ENCODE assay signal across 11 mouse cellular contexts in genomic region chr15:102593996-102594656, GRCm38 (mm10). TPM values are rescaled to one million over a fixed set of nuclear protein-coding genes. Genes with fewer than 3 reads are reported as not detected.
A peak's percentile ranks its signal among the peaks of the same experiment; 100 is the strongest.
DNase-seq lines count a peak whose midpoint lies in the region; ATAC-seq and TF ChIP-seq lines count a peak whose summit lies in the region.
"Had no signal": no experiment of that assay in that cellular context is flagged by ENCODE, and none has a peak within 500 bp of the region (broad histone marks: within the 10 kb centered on the region; RNA-seq: fewer than 3 reads in every experiment).

No protein-coding gene starts in this region.

- 51% methylated on average over 8 of the region's 8 CpGs for WGBS in lung, postnatal 0 days
- 39% methylated on average over 8 of the region's 8 CpGs for WGBS in stomach, embryonic 16.5 days

- no peak for TF ChIP-seq EP300 in lung, postnatal 0 days (IDR thresholded peaks at IDR 0.05)

- 0 out of 2 replicates have a peak, but pooled peaks cover 3% of the 10 kb centered on the region for H3K36me3 ChIP-seq in lung, postnatal 0 days (ENCODE audit: insufficient read depth, low read length)
- H3K36me3 ChIP-seq in stomach, embryonic 16.5 days (ENCODE audit: control insufficient read depth, insufficient read depth, low read length) = no peaks in the 10 kb centered on the region; the same call in none of the 2 replicates

- no peaks in the 10 kb centered on the region for H3K9me3 ChIP-seq in lung, postnatal 0 days (ENCODE audit: low read length)
- no peaks in the 10 kb centered on the region for H3K9me3 ChIP-seq in stomach, embryonic 16.5 days (replicated peaks; ENCODE audit: control insufficient read depth, low read length)

- ATAC-seq in lung, postnatal 0 days = no peak
- no peak for ATAC-seq in stomach, embryonic 16.5 days (ENCODE audit: insufficient read depth, low FRiP score)

- no peak overlapping the region for H3K4me3 ChIP-seq in lung, postnatal 0 days (ENCODE audit: low read depth, low read length)
- no peak overlapping the region for H3K4me3 ChIP-seq in stomach, embryonic 16.5 days (replicated peaks; ENCODE audit: low read length)

- no peak for TF ChIP-seq CTCF in lung, postnatal 0 days (IDR thresholded peaks at IDR 0.05)

- no peak overlapping the region for H3K9ac ChIP-seq in lung, postnatal 0 days (replicated peaks; ENCODE audit: low read depth)
- no peak overlapping the region for H3K9ac ChIP-seq in stomach, embryonic 16.5 days (ENCODE audit: low read length)

- no peaks in the 10 kb centered on the region for H3K27me3 ChIP-seq in lung, postnatal 0 days (replicated peaks; ENCODE audit: insufficient read depth, low read length)
- no peaks in the 10 kb centered on the region for H3K27me3 ChIP-seq in stomach, embryonic 16.5 days (ENCODE audit: control insufficient read depth, insufficient read depth, low read length)

- no peak overlapping the region for H3K4me2 ChIP-seq in lung, postnatal 0 days (replicated peaks; ENCODE audit: low read depth, low read length)
- H3K4me2 ChIP-seq in stomach, embryonic 16.5 days (ENCODE audit: low read depth, low read length) = peak overlapping the region; percentile 20

- H3K4me1 ChIP-seq in lung, postnatal 0 days (ENCODE audit: insufficient read depth, low read depth, low read length) = no peaks in the 10 kb centered on the region; the same call in 1 of the 2 replicates
- peaks cover 7% of the 10 kb centered on the region for H3K4me1 ChIP-seq in stomach, embryonic 16.5 days (ENCODE audit: control insufficient read depth, insufficient read depth, low read length)

- peak; percentile 9 for DNase-seq in embryo, embryonic 11 days
- DNase-seq in embryo, embryonic 10 days (ENCODE audit: low spot score) = no peak
- DNase-seq in lung, postnatal 0 days (ENCODE audit: low spot score) = peak; percentile 55
- no peak for DNase-seq in lung, adult 18-20 months
- peak; percentile 39 to 56 for DNase-seq in kidney, postnatal 25 days
- no peak for DNase-seq in spleen, postnatal 14 days (ENCODE audit: low spot score in 2 of 2)
- no peak for DNase-seq in yolk sac, embryonic 10.5 days (ENCODE audit: low spot score)
- DNase-seq: left cerebral cortex, postnatal 4 days; thymus, adult 18-20 months had no signal

- no peak overlapping the region for H3K27ac ChIP-seq in lung, postnatal 0 days (ENCODE audit: low read length)
- 0 out of 2 replicates have a peak overlapping the region, but pooled peaks have one; percentile 19 for H3K27ac ChIP-seq in stomach, embryonic 16.5 days (ENCODE audit: low read length)

RNA-seq across cellular contexts. Expression of gene Gm28047, which starts 30.7 kb away (rescaled TPM):
- not detected in 2 replicates for polyA plus RNA-seq in lung, postnatal 0 days (2015; fragmentation: Nextera tagmentation; extraction: Ambion mirVana)
- polyA plus RNA-seq in stomach, embryonic 16.5 days (2015; fragmentation: Nextera tagmentation; extraction: Ambion mirVana) = not detected in 2 replicates
- polyA plus RNA-seq: gonadal fat pad, adult 2 months had no signal

RNA-seq across cellular contexts. Expression of gene Atf7, which starts 31.1 kb away (rescaled TPM):
- 37.4 and 42.8 TPM in 2 replicates for polyA plus RNA-seq in lung, postnatal 0 days (2015; fragmentation: Nextera tagmentation; extraction: Ambion mirVana)
- 40.6 and 40.8 TPM in 2 replicates for polyA plus RNA-seq in stomach, embryonic 16.5 days (2015; fragmentation: Nextera tagmentation; extraction: Ambion mirVana)

Comparison
In these comparisons a context has a peak if more than half of its experiments do, and no peak if none do; other contexts are left out.
1. DNase-seq: peak in embryo, embryonic 11 days (single experiment), lung, postnatal 0 days (single experiment) and kidney, postnatal 25 days (2 of 2); none in embryo, embryonic 10 days (single experiment), lung, adult 18-20 months (0 of 2), spleen, postnatal 14 days (0 of 2) and yolk sac, embryonic 10.5 days (single experiment).